Mouse (Mus musculus) subcutaneous adipose tissue, adult 2 months (tissue): ENCODE results near the gene Mast1. TPM values are rescaled to one million over a fixed set of nuclear protein-coding genes. Genes with fewer than 3 reads are reported as not detected.

Experiments used
- polyA plus RNA-seq: library from polyadenylated mRNA; depleted of rRNA; stranded (reverse); fragments of >200 nt; gene quantifications from 2 replicates; pipeline ENCODE4 v1.2.3, GENCODE M21; 2012; ENCODE audit warnings: low replicate concordance; rRNA removed

Gene Mast1
- polyA plus RNA-seq = 0.03 and 0.10 TPM in 2 replicates

DNA sequence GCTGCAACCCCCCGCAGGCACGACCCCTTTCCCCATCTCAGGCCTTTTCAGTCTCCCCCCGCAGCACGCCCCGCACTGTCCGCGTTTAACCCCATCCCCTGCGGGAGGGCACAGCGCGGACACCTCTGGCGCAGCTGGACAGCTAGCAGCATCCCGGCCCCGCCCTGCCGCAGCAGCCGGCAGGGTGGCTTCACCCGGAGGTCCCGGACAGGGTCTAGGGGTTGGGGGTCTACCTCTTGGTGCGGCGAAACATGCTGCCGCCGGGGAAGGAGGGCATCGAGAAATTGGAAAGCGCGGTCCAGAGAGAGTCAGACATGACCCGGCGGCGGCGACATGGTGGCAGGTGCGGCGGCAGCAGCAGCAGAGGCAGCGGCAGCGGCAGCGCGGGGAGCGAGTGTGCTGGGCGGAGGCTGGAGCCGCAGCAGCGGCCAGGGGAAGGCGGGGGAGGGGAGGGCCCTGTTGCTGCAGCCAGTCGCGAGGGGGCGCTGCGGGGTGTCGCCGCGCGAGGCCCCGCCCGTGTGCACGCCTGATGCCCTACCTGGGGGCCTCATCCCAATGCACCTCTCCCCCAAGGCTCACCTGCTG lies at the start of gene Mast1:
Gene Mast1, minus strand, starts transcription at position 398 of the 585 bp plus-strand sequence.

DNA sequence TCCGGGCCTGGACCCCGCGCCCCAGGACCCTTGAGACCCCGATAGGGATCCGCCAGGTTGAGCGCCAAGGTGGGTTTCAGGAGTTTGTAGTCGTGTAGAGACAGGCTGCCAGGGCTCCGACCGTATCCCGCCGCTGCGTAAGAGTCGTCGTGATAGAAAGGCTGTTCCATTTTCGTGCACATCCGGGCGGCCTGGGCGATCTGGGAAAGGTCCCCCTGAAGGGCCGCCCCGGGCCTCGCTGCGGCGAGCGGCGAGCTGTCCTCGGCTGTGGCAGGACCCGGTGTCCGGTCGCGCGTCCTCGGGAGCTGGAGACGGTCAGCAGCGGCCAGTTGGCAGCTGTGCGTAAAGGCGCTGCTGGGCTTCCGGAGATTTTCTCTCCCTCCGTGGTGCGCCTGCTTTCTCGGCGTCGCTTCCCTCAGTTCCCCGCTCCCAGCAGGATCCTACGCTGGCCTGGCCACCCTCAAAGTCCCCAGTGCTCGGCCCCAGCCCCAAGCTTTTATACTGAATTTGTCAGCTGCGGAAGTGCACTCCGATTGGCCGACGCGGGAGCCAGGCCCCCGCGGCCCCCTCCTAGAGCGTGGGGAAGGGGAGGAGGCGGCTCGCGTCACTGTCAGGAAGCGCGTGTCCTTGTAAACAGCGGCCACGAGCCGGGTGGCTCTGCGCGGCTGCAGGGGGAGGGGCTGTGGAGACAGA lies 41.2 kb upstream of the Mast1 start, which contains the start of gene Junb:
Gene Junb, minus strand, starts transcription at position 471 of the 693 bp plus-strand sequence.

DNA sequence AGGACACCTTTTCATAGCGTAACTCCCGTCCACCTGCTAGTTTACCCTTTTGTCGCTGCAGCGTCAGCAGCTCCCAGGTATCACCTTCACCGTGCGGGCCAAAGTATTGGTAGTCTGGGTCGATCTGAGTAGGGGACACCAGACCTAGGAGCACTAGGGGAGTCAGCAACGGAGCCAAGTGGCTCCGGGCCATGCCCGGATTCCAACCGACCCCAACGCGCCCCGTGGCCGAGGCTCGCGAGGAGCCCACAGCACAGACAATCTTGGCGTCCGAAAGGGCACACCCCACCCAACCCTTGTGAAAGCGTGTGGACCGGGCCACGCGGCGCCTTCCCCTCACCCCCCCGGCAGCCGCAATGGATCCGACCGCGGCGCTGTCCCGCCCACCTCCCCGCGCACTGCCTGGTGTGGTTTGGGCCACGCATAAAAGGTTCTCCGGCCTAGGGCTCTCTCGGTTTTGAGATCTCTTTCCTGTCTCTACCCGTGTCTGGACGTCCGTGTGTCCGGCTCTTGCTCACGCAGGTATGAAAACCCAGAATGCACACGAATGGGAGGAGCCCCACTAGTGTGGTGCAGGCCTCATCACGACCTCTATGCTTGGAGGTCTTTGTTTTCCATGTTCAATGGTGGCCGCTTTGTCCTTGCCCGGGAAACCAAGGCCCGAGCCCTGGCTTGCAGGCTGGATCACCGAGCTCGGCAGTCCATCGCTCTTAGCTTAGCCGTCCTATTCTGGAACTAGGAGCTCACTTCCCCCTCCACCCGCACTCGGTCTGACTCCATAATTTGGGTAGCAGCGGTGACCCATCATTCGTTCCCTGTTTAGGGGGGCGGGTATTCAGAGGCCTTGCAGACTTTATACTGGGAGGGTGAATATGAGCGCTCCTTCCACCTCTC lies 32.3 kb upstream of the Mast1 start, which contains the start of the genes Gm49661, Prdx2 and Rnaseh2a:
Gene Gm49661, minus strand, starts transcription at position 193 of the 894 bp plus-strand sequence.
Gene Prdx2, plus strand, starts transcription at position 347 of the 894 bp plus-strand sequence.
Gene Rnaseh2a, minus strand, starts transcription at position 527 of the 894 bp plus-strand sequence.

DNA sequence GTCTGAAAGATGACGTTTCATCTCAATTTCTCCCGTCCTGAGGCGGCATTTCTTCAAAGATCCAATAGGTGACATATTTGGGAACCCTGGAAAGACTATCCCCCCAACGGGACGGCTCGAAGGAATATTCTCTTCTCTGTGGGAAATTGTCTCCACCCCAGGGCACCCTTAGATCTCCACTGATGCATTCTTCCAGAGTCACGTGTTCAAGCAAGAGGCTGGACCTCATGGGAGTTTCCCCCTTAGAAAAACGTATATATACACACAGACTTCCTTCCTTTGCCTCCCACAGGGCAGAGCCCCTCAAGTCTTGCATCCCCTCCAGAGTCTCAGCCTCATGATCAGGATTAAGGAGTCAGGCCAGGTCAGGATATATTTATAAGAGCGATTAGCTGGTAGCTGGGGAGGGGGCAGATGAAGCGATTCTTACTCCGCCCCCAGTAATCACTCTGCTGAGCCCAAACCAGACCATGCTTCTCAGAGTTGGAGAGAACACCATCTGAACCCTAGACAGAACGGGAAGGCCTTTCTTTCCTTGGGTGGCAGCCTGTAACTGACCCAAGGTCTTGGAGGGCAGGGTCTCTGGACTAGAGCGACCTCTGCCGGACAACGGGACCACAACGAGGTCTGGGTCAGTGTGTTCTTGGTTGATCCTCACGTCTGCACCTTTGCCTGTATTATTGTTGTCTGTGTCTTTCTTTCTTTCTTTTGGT lies 9.5 kb upstream of the Mast1 start, which contains the start of gene Rtbdn:
Gene Rtbdn, plus strand, starts transcription at position 464 of the 713 bp plus-strand sequence.

DNA sequence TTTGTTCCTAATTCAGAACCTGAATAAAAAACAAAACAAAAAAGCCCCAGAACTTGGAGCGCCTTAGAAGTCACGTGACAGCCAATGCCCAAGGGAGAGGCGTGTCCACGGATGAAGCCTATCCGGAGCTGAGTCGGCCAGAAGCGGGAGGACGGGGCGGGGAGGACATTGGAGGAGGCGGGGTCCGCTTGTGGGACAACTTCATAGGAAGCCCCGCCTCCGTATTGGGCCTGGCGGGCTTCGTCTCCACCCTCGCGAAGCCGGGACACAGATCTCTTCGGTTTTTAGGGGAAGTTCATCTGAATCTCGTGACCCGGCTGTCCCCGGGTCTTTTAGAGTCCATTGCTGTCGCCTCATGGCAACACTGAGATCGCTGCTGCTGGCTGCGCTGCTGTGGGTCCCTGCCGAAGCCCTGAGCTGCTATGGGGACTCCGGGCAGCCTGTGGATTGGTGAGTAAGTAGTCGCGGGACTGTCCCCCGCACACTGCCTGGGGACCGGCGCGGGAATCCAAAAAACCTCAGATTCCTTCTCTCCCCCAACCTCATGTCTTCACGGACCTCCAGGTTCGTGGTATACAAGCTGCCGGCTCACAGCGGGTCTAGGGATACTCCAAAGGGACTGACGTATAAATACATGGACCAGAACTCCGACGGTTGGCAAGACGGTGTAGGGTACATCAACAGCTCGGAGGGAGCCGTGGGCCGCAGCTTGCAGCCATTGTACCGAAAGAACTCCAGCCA lies 28.6 kb downstream of the Mast1 start, which contains the start of gene Dnase2a:
Gene Dnase2a, plus strand, starts transcription at position 140 of the 741 bp plus-strand sequence.

DNA sequence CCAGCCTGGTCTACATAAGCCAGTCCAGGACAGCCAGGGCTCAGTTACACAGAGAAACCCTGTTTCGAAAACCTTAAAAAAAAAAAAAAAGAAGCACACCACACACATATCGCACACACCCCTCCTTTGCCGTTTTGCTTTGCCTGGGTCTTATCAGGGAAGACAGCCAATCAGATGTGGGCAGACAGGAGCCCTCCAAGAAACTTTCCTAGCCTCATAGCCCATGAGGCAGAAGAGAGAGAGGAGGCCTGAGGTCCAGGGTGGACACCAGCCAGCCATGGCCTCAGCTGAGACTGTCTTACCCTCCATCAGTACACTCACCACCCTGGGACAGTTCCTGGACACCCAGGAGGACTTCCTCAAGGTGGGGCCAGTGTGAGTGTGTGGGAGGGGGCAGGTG lies 35.4 kb downstream of the Mast1 start, which contains the start of gene Klf1:
Gene Klf1, plus strand, starts transcription at position 177 of the 400 bp plus-strand sequence.

DNA sequence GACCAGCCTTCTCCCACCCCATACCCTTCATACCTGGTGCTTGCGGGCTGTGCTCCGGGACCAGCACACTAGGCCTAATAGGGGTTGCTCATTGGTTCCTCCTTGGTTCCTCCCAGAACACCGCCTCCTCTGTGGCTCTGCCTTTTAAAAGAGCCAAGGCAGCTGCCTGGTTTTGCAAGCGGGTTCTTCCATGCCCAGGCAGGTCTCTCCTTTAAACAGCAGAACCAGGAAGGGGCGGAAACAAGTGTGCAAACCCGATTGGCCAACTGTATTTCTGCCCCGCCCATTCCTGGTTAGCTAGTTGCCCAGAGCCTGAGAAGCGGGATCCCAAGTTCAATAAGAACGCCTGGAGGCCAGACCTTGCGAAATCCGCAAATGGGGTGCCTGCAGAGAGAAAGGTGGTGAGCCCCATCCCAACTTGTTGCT lies 43.4 kb downstream of the Mast1 start, which contains the start of gene Gcdh:
Gene Gcdh, minus strand, starts transcription at position 213 of the 426 bp plus-strand sequence.

DNA sequence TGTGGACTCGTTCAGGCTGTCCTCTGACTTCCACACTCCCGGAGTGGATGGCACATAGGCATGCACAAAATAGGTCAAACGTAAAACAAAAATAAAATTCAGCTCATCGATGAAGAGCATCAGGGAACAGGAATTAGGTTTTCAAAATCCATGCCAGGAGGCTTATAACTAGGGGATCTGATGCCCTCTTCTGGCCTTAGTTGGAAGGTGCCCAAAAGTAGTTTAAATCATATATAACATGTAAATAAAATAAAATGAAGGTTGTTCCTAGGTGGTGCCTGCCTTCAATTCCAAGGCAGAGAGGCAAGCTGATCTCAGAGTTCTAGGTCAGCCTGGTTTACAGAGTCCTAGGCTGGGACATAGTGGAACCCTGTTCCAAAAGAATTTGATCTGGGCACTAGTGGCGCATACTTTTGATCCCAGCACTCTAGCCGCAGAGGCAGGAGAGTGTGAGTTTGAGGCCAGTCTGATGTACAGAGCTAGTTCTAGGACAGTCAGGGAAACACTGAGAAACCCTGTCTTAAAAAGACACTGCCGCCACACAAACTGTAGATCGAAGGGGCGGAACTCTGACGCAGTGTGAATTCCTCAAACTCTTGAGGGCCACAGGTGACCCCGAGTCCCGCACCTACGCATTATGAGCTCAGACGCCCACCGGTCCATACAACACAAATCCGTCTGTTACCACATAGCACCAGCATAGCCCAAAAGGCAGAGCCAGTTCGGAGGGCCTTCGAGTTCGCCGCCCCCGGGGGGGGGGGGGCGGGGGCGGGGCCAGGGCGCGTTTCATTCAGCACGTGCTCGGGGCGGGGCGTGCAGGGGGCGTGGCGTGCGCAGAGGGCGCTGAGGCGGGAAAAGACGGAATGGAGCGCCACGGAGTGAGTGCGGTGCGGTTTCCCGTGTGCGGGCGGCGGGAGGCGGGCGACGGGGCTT lies 65.5 kb downstream of the Mast1 start, which contains the start of gene Syce2:
Gene Syce2, plus strand, starts transcription at position 736 of the 933 bp plus-strand sequence.

Other genes with a start within 250 kb of the Mast1 start
- 73.3 and 129 TPM in 2 replicates for gene Nacc1, start 249.5 kb downstream of the Mast1 start, polyA plus RNA-seq
- gene Lyl1, start 235.9 kb downstream of the Mast1 start, polyA plus RNA-seq = 13.9 and 16.3 TPM in 2 replicates
- gene G430095P16Rik, start 214.4 kb downstream of the Mast1 start, polyA plus RNA-seq = 0.86 and 1.6 TPM in 2 replicates
- gene Nfix, start 137.0 kb downstream of the Mast1 start, polyA plus RNA-seq = 59.3 and 122 TPM in 2 replicates
- gene Dand5, start 114.5 kb downstream of the Mast1 start, polyA plus RNA-seq = 4.0 TPM in 2 replicates
- 10.2 and 33.6 TPM in 2 replicates for gene Gadd45gip1, start 105.8 kb downstream of the Mast1 start, polyA plus RNA-seq
- 104 and 105 TPM in 2 replicates for gene Rad23a, start 96.7 kb downstream of the Mast1 start, polyA plus RNA-seq
- 216 and 341 TPM in 2 replicates for gene Calr, start 90.4 kb downstream of the Mast1 start, polyA plus RNA-seq
- gene Farsa, start 80.4 kb downstream of the Mast1 start, polyA plus RNA-seq = 43.3 and 77.7 TPM in 2 replicates
- gene Syce2, start 65.2 kb downstream of the Mast1 start, polyA plus RNA-seq = 1.1 and 2.7 TPM in 2 replicates
- 87.4 and 112 TPM in 2 replicates for gene Gcdh, start 43.4 kb downstream of the Mast1 start, polyA plus RNA-seq
- 0.22 and 0.30 TPM in 2 replicates for gene Klf1, start 35.4 kb downstream of the Mast1 start, polyA plus RNA-seq
- 29.4 and 31.5 TPM in 2 replicates for gene Dnase2a, start 28.8 kb downstream of the Mast1 start, polyA plus RNA-seq
- not detected in 2 replicates for gene Rtbdn, start 9.6 kb upstream of the Mast1 start, polyA plus RNA-seq
- not detected in 2 replicates for gene Gm49661, start 32.1 kb upstream of the Mast1 start, polyA plus RNA-seq
- gene Prdx2, start 32.2 kb upstream of the Mast1 start, polyA plus RNA-seq = 246 and 252 TPM in 2 replicates
- gene Rnaseh2a, start 32.4 kb upstream of the Mast1 start, polyA plus RNA-seq = 38.6 and 47.8 TPM in 2 replicates
- 35.0 and 39.1 TPM in 2 replicates for gene Junb, start 41.4 kb upstream of the Mast1 start, polyA plus RNA-seq
- gene Hook2, start 53.2 kb upstream of the Mast1 start, polyA plus RNA-seq = 2.5 and 10.6 TPM in 2 replicates
- not detected in 2 replicates for gene Best2, start 77.2 kb upstream of the Mast1 start, polyA plus RNA-seq
- gene Asna1, start 87.9 kb upstream of the Mast1 start, polyA plus RNA-seq = 184 and 205 TPM in 2 replicates
- 61.2 and 143 TPM in 2 replicates for gene Trir, start 89.5 kb upstream of the Mast1 start, polyA plus RNA-seq
- gene Tnpo2, start 99.6 kb upstream of the Mast1 start, polyA plus RNA-seq = 74.9 and 104 TPM in 2 replicates
- 36.0 and 48.0 TPM in 2 replicates for gene Fbxw9, start 122.7 kb upstream of the Mast1 start, polyA plus RNA-seq
- 0.85 TPM in 1 of 2 replicates, not detected in the other for gene Gm5741, start 130.6 kb upstream of the Mast1 start, polyA plus RNA-seq
- gene Dhps, start 134.4 kb upstream of the Mast1 start, polyA plus RNA-seq = 31.5 and 54.1 TPM in 2 replicates
- gene Wdr83os, start 143.4 kb upstream of the Mast1 start, polyA plus RNA-seq = 156 and 164 TPM in 2 replicates
- 33.8 and 37.5 TPM in 2 replicates for gene Wdr83, start 143.9 kb upstream of the Mast1 start, polyA plus RNA-seq
- 98.6 and 103 TPM in 2 replicates for gene Man2b1, start 145.9 kb upstream of the Mast1 start, polyA plus RNA-seq
- gene Zfp791, start 185.7 kb upstream of the Mast1 start, polyA plus RNA-seq = 0.86 and 1.5 TPM in 2 replicates
- gene Cks1brt, start 214.6 kb upstream of the Mast1 start, polyA plus RNA-seq = not detected in 2 replicates